Mouse (Mus musculus) frontal cortex, adult (tissue): ENCODE data around the gene Mmp8.
A peak's percentile ranks its signal among the peaks of the same experiment; 100 is the strongest.

Source experiments
- ATAC-seq: cut with Nextera tagmentation; 2 replicates; pipeline ENCODE4 v1.9.2; 2017; ENCODE audit warnings: mild to moderate bottlenecking, moderate library complexity, mixed read lengths; ENCODE audit not compliant: low TSS enrichment

Gene Mmp8

GRCm38 (mm10) chr9:7558221-7559017 is at the start of gene Mmp8:
TSS of gene Mmp8 (plus strand) at chr9:7558456.
- no peak for ATAC-seq

GRCm38 (mm10) chr9:7509619-7510233 is 48.5 kb upstream of the Mmp8 start:
- ATAC-seq: no peak

GRCm38 (mm10) chr9:7517944-7518571 is 40.2 kb upstream of the Mmp8 start:
- ATAC-seq: no peak

GRCm38 (mm10) chr9:7526255-7526940 is 31.9 kb upstream of the Mmp8 start:
- no peak for ATAC-seq

GRCm38 (mm10) chr9:7542763-7543162 is 15.5 kb upstream of the Mmp8 start:
- ATAC-seq: no peak

GRCm38 (mm10) chr9:7544923-7545457 is 13.3 kb upstream of the Mmp8 start:
- no peak for ATAC-seq

- no peak for ATAC-seq
Observed at GRCm38 (mm10) chr9:7545471-7545870, 12.8 kb upstream of the Mmp8 start.

GRCm38 (mm10) chr9:7545920-7546319 is 12.3 kb upstream of the Mmp8 start:
- ATAC-seq: no peak

- ATAC-seq: no peak
Observed at GRCm38 (mm10) chr9:7551943-7552342, 6.3 kb upstream of the Mmp8 start.

GRCm38 (mm10) chr9:7553536-7553935 is 4.7 kb upstream of the Mmp8 start:
- no peak for ATAC-seq

- no peak for ATAC-seq
Observed at GRCm38 (mm10) chr9:7554382-7554781, 3.9 kb upstream of the Mmp8 start.

- ATAC-seq: no peak
Observed at GRCm38 (mm10) chr9:7560026-7560425, 1.8 kb downstream of the Mmp8 start.

- ATAC-seq: no peak
Observed at GRCm38 (mm10) chr9:7567376-7567775, 9.1 kb downstream of the Mmp8 start.

GRCm38 (mm10) chr9:7567923-7568322 is 9.7 kb downstream of the Mmp8 start:
- no peak for ATAC-seq

GRCm38 (mm10) chr9:7570485-7570884 is 12.2 kb downstream of the Mmp8 start:
- ATAC-seq: no peak

- ATAC-seq: no peak
Observed at GRCm38 (mm10) chr9:7571162-7571561, 12.9 kb downstream of the Mmp8 start, which contains the start of gene Mmp27. TSS of gene Mmp27 (plus strand) at chr9:7571396.

- 0 out of 2 replicates have a peak, but pooled peaks have one; percentile 31 for ATAC-seq
Observed at GRCm38 (mm10) chr9:7572188-7572587, 13.9 kb downstream of the Mmp8 start.

- no peak for ATAC-seq
Observed at GRCm38 (mm10) chr9:7572663-7573308, 14.5 kb downstream of the Mmp8 start.

- no peak for ATAC-seq
Observed at GRCm38 (mm10) chr9:7575526-7575925, 17.3 kb downstream of the Mmp8 start.

GRCm38 (mm10) chr9:7577371-7577770 is 19.1 kb downstream of the Mmp8 start:
- no peak for ATAC-seq

- no peak for ATAC-seq
Observed at GRCm38 (mm10) chr9:7590063-7590462, 31.8 kb downstream of the Mmp8 start.
